In the genomic region with DNA sequence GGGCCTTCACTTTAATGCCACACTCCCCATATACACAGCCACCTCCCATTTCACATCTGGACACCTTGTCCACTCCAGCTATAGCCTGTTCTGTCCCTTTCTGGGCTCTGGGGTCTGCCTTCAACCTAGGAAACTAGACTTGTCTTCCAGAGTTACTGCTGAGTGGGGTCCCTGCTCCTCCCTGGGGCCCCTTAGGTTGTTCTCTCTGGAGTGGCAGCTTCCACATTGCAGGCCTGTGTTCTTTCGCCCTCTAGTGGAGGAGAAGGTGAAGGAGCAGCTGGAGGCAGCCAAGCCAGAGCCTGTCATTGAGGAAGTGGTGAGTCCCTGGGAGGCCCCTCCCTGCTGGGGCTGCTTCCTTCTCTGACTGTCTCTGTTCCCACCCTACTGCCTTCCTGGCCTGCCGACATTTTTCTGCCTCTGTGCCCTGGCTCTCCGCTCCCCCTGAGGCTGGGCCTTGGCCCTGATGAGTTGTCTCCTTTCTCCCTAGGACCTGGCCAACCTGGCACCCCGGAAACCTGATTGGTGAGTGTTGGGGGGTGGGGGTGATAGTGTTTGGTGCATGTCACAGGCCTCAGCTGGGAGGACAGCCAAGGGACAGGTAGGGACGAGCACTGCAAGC, we compare ENCODE assay signal across 8 mouse cellular contexts. TPM values are rescaled to one million over a fixed set of nuclear protein-coding genes. Genes with fewer than 3 reads are reported as not detected.
DNase-seq lines count a peak whose midpoint lies in the region; ATAC-seq and TF ChIP-seq lines count a peak whose summit lies in the region.

No protein-coding gene starts in this region.

- H3K27me3 ChIP-seq in hindbrain, postnatal 0 days (ENCODE audit: insufficient read depth, low read length): no peaks in the 10 kb centered on the region
- no peaks in the 10 kb centered on the region for H3K27me3 ChIP-seq in megakaryocyte, embryonic 14.5 days (replicated peaks)

- no peak overlapping the region for H3K9ac ChIP-seq in hindbrain, postnatal 0 days (replicated peaks; ENCODE audit: low read length)

- H3K9me3 ChIP-seq in hindbrain, postnatal 0 days (ENCODE audit: low read length): no peaks in the 10 kb centered on the region
- H3K9me3 ChIP-seq in megakaryocyte, embryonic 14.5 days: no peaks in the 10 kb centered on the region

- peak; percentile 97 for ATAC-seq in common myeloid progenitor, adult 5-6 weeks (replicated peaks; ENCODE audit: low read depth, poor library complexity, severe bottlenecking)
- peak; percentile 89 for ATAC-seq in hindbrain, postnatal 0 days

- peak; percentile 94 for TF ChIP-seq CTCF in hindbrain, postnatal 0 days (IDR thresholded peaks at IDR 0.05; ENCODE audit: low read depth)

- no peaks in the 10 kb centered on the region for H3K4me1 ChIP-seq in hindbrain, postnatal 0 days (ENCODE audit: insufficient read depth, low read length)
- H3K4me1 ChIP-seq in megakaryocyte, embryonic 14.5 days: peaks cover 77% of the 10 kb centered on the region

- 49% methylated on average over 5 of the region's 5 CpGs for WGBS in hindbrain, postnatal 0 days

- H3K27ac ChIP-seq in hindbrain, postnatal 0 days: no peak overlapping the region

- no peak overlapping the region for H3K4me3 ChIP-seq in hindbrain, postnatal 0 days (ENCODE audit: low read length)
- H3K4me3 ChIP-seq in megakaryocyte, embryonic 14.5 days (replicated peaks): peak overlapping the region; percentile 97

- no peak overlapping the region for H3K4me2 ChIP-seq in hindbrain, postnatal 0 days (ENCODE audit: low read depth, low read length)

- peaks cover 13% of the 10 kb centered on the region; the same call in 1 of the 2 replicates for H3K36me3 ChIP-seq in hindbrain, postnatal 0 days (ENCODE audit: insufficient read depth, low read length)
- peaks cover 88% of the 10 kb centered on the region for H3K36me3 ChIP-seq in megakaryocyte, embryonic 14.5 days (replicated peaks; ENCODE audit: low read length)

- peak; percentile 90 for DNase-seq in ZHBTc4 (ENCODE audit: low read depth, low spot score)
- DNase-seq in gastrocnemius, adult 8-10 months (ENCODE audit: low spot score in 2 of 2): peak; percentile 63 to 71
- DNase-seq in hindbrain, postnatal 0 days (ENCODE audit: low spot score): peak; percentile 84
- DNase-seq in left cerebral cortex, adult 9 months (ENCODE audit: low spot score in 2 of 2): peak; percentile 57 to 85
- peak; percentile 79 to 81 for DNase-seq in right cerebral cortex, adult 2 months (ENCODE audit: low spot score in 2 of 2)
- DNase-seq in urinary bladder, postnatal 14 days (ENCODE audit: low spot score): peak; percentile 90

RNA-seq across cellular contexts. Expression of gene Myl3, which starts 31.9 kb away (rescaled TPM):
- total RNA-seq in common myeloid progenitor, adult 5-6 weeks (2017): not detected in 2 replicates
- 100 to 1,000 TPM; 644 to 855 (median 660) TPM for total RNA-seq in gastrocnemius, adult 8-10 months (2022)
- total RNA-seq in hindbrain, postnatal 0 days (2014; rRNA removed): 0.72 TPM in 1 of 2 replicates, not detected in the other
- 0.65 and 0.89 TPM in 2 replicates for polyA plus RNA-seq in hindbrain, postnatal 0 days (2015; fragmentation: Nextera tagmentation; extraction: Ambion mirVana)
- polyA plus RNA-seq in megakaryocyte, embryonic 14.5 days (2012; ENCODE audit: insufficient read depth, low replicate concordance): not detected in 2 replicates

RNA-seq across cellular contexts. Expression of gene Pth1r, which starts 37.2 kb away (rescaled TPM):
- total RNA-seq in common myeloid progenitor, adult 5-6 weeks (2017): 0.23 TPM in 1 of 2 replicates, not detected in the other
- 1 to 10 TPM in 2 of 4 experiments, under 1 TPM in 2; 0.44 to 1.4 (median 1.0) TPM for total RNA-seq in gastrocnemius, adult 8-10 months (2022)
- total RNA-seq in hindbrain, postnatal 0 days (2014; rRNA removed): 27.7 and 29.2 TPM in 2 replicates
- polyA plus RNA-seq in hindbrain, postnatal 0 days (2015; fragmentation: Nextera tagmentation; extraction: Ambion mirVana): 11.7 and 12.5 TPM in 2 replicates
- 0.11 TPM in 1 of 2 replicates, not detected in the other for polyA plus RNA-seq in megakaryocyte, embryonic 14.5 days (2012; ENCODE audit: insufficient read depth, low replicate concordance)

RNA-seq across cellular contexts. Expression of gene Ccdc12, which starts 53.4 kb away (rescaled TPM):
- total RNA-seq in common myeloid progenitor, adult 5-6 weeks (2017): 88.7 and 112 TPM in 2 replicates
- 10 to 100 TPM; 38.8 to 53.8 (median 47.0) TPM for total RNA-seq in gastrocnemius, adult 8-10 months (2022)
- total RNA-seq in hindbrain, postnatal 0 days (2014; rRNA removed): 15.0 and 17.0 TPM in 2 replicates
- 108 and 113 TPM in 2 replicates for polyA plus RNA-seq in hindbrain, postnatal 0 days (2015; fragmentation: Nextera tagmentation; extraction: Ambion mirVana)
- polyA plus RNA-seq in megakaryocyte, embryonic 14.5 days (2012; ENCODE audit: insufficient read depth, low replicate concordance): 77.7 and 537 TPM in 2 replicates

RNA-seq across cellular contexts. Expression of gene Nbeal2, which starts 55.8 kb away (rescaled TPM):
- 8.6 and 19.5 TPM in 2 replicates for total RNA-seq in common myeloid progenitor, adult 5-6 weeks (2017)
- total RNA-seq in gastrocnemius, adult 8-10 months (2022): 1 to 10 TPM; 2.1 to 4.2 (median 3.1) TPM
- 9.0 and 11.5 TPM in 2 replicates for total RNA-seq in hindbrain, postnatal 0 days (2014; rRNA removed)
- polyA plus RNA-seq in hindbrain, postnatal 0 days (2015; fragmentation: Nextera tagmentation; extraction: Ambion mirVana): 1.8 and 1.9 TPM in 2 replicates
- polyA plus RNA-seq in megakaryocyte, embryonic 14.5 days (2012; ENCODE audit: insufficient read depth, low replicate concordance): 102 and 106 TPM in 2 replicates

Comparison
In these comparisons a context has a peak if more than half of its experiments do, and no peak if none do; other contexts are left out.
1. RNA of gene Myl3, which starts 31.9 kb away (total RNA-seq): 644 to 855 TPM in gastrocnemius, adult 8-10 months; not detected in common myeloid progenitor, adult 5-6 weeks and 0.72 TPM in hindbrain, postnatal 0 days; every median in the first group is over 100 times any median in the second.
2. RNA of gene Pth1r, which starts 37.2 kb away (total RNA-seq): 27.7 to 29.2 TPM in hindbrain, postnatal 0 days; 0.44 to 1.4 TPM in gastrocnemius, adult 8-10 months and 0.23 TPM in common myeloid progenitor, adult 5-6 weeks; every median in the first group is over 10 times any median in the second.
3. Peak in every context shown above with its lines, with median percentiles within 50 percentile points of each other: DNase-seq.